Mouse (Mus musculus) adrenal gland, postnatal 10 days (tissue): ENCODE measurements around the gene B3gnt2. TPM values are rescaled to one million over a fixed set of nuclear protein-coding genes. Genes with fewer than 3 reads are reported as not detected.
"Not testable (repeated sequence)": the region's sequence is repeated elsewhere in the genome, so short reads cannot be mapped to it uniquely, and the experiment has no call there.

Experiments used
- DNase-seq: peaks from one replicate; pipeline ENCODE4 v3.0.0; 2021; ENCODE audit warnings: mixed read lengths
- total RNA-seq, 2 experiments: library from RNA; stranded (reverse); gene quantifications; 2 replicates each; pipeline ENCODE4 v1.2.3; 2021

The B3gnt2 gene
- total RNA-seq, 2 experiments from 2014 or later = 30.1 to 36.3 TPM

DNA sequence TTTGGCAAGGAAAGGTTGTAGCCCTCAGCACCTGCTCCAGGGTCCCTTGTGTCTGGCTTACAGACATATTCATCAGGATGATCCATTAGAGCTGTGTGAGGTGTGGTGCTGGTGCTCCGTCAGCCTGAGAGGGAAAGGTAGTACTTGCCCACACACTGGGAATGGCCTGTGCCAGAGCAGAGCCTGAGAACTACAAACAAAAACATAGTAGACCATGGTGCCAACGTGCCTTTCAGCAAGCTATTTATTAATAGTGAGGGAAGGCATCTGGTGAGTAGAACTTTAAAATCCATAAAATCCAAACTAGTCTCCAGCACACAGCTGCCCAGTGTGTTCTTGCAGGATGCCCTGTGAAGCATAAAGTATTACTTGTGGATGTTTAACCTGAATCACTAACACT lies 94.5 kb downstream of the B3gnt2 start:
- DNase-seq = no peak

GRCm38 (mm10) chr11:22765425-22765824 lies 95.3 kb downstream of the B3gnt2 start:
- DNase-seq = no peak

DNA sequence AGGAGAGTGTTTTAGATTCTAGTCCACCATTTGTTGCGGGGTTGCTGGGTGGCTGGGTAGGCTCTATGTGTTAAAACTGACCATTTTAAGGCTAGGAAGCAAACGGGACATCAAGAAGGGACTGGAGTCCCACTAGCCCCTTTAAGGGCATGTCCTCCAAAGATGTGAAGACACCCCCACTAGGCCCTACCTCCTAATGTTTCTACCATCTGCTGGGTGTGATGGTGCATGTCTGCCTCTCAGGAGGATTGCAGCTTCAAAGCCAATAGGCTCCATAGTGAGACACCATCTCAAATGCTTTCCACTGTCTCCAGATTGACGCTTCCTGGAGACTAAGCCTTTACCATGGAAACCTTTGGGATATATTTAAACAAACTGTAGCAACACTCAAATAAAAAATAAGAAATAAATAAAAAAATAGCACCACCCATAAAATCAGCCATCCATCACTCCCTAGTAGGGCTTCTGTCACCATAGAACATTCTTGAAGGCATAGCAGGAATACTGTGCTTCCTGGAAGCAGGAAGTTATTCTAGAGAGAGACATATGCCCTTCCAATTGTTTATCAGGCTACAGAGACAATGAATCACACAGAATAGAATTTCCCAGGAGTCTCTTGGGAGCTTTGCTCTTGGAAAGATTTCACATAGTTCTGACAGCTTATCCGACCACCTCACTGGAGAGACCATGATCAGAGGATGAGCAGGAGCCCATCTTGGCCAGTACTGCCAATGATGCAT lies 97.0 kb downstream of the B3gnt2 start:
- no peak for DNase-seq

DNA sequence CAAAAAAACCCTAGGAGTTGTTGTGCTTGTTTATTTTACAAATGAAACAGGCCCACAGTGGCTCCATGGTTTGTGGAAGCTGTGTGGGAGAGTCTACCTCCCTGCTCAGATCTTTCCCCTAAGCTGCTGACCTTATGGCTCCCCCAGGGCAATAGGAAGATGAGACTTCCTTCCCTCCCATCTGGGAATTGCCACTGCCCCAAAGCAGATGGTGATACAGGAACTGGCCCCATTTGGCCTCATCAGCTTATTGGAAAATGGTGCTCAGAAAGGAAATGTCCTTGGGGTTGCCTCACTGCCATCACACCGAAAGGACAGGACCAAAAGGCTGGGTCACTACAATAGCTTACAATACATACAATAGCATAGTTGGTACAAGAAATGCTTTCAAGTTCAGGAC lies 97.7 kb downstream of the B3gnt2 start:
- DNase-seq = no peak

DNA sequence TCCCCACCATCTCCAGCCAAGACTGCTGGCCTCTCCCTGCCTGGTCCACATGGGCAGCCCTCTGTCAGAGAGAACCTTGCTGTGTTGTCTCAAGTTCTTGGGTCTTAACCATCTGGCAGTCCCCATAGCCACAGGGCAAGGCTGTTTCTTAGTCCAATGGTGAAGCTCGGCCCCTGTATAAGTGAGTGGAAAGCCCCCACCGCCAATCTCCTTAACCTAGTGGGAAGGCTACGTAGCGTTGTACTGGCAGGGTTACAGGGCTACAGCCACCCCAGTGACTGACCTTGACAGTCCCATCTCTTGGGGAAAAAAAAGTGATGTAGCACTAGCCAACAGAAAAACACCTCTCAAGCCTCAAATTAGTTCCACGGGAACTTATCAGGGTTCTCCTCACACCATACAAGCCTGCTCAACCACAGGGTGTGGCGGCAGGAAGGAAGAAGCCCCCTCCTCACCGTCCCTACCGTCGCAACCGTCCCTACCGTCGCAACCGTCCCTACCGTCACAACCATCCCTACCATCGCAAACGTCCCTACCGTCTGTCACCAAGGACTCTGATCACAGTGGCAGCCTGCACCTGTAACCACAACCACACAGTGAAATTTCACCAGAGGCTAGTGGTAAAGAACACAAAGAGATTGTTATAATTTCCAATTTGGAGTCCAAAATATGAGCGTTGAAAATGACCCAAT lies 98.4 kb downstream of the B3gnt2 start:
- no peak for DNase-seq

DNA sequence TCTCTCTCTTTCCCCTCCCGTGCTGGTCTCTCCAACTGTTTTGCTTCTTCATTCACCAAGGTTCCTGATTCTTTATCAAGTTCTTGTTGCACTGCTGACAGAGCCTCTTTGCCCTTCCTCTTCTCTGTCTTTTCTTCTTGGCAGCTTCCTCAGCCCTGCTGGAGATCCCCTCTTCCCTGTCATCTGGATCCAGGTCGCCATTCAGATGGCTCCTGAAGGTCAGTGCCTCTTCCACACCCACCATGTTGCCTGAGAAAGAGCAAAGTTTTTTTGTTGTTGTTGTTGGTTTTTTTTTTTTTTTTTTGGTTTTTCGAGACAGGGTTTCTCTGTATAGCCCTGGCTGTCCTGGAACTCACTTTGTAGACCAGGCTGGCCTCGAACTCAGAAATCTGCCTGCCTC lies 101.0 kb downstream of the B3gnt2 start:
- no peak for DNase-seq

GRCm38 (mm10) chr11:22756168-22756980 lies 104.4 kb downstream of the B3gnt2 start:
- no peak for DNase-seq

DNA sequence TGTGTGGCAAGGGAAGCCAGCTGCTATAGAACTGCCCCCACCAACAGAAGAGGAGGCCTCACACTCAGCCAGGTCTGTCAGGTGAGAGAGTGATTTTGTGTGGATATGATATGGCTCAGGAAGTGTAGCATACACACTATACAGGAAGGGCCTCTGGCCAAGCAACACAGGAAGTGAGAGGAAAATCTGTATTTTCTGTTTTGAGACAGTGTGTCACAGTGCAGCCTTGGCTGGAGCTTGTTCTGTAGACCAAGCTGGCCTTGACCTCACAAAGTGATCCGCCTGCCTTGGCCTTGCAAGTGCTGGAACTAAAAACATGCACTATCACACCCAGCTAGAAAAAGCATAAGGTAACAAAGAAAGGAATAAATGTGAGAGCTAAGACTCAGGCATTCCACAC lies 105.6 kb downstream of the B3gnt2 start:
- peak; percentile 51 for DNase-seq

DNA sequence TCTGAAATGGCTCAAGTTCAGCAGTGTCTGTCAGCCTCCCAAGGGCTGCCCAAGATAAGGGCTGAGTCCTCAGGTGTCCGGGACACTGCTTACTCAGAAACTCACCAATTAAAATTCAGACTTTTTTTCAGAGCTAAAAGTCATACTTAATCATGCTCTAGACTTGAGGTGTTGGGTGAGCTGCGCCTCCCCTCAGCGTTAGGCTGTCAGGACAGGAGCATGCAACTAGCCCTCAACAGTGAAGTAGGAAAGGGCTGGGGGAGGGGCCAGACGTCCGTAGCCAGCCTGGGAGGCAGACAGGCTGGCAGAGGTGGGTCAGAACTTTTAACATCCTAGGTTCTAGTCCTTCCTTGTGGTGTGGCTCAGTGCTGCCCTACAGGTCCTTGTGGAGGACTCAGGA lies 108.2 kb downstream of the B3gnt2 start:
- DNase-seq = no peak

DNA sequence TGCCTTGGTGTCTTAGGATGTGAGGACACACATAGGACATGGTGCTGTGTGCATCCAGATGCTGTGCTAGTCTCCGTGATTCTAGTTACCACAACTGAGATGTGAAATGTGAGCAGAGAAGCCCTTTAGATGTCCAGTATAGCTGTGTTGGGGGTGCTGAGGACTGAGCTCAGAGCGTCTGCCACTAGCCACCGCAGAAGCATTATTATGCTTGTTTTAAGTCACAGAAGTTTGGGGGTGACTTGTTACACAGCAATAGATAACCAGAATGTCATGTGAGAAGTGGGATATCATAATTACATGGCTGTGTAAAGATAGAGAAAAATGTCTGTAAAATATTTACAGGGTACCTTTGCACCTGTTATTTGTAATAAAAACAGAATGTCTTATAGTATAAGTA lies 109.2 kb downstream of the B3gnt2 start:
- no peak for DNase-seq

- no peak for DNase-seq
Measured at GRCm38 (mm10) chr11:22747406-22747805, 113.4 kb downstream of the B3gnt2 start.

GRCm38 (mm10) chr11:22745356-22745755 lies 115.4 kb downstream of the B3gnt2 start:
- DNase-seq = no peak

DNA sequence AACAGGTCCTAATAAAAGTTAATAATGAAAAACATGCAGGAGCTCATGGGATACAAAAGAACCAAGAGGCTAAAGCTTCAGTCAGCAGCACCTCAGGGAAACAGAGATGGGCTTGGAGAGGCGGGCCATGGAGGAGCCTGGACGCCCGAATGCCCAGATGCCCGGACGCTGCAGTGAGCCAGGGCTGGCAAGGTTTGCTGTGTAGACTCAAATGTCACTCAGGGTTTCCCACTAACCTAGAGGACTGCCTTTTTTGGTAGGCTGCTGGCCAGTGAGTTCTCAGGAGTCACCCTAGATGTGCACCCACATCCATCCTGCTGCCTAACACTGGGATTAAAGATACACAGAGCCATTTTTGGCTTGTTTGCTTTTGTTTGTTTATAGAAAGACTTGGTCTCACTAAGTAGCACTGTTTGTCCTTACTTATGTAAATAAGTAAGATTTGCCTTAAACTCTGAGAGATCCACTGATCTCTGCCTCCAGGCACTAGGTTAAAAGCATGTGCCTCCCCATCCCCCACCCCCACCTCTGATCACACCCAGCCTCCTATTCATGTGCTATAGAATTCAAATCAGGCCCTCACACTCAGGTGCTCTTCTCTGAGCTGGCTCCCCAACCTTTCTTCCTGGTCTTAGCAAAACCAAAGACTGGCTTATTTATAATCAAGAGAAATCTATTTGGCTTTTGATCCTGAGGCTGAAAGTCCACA lies 117.0 kb downstream of the B3gnt2 start:
- DNase-seq = no peak

DNA sequence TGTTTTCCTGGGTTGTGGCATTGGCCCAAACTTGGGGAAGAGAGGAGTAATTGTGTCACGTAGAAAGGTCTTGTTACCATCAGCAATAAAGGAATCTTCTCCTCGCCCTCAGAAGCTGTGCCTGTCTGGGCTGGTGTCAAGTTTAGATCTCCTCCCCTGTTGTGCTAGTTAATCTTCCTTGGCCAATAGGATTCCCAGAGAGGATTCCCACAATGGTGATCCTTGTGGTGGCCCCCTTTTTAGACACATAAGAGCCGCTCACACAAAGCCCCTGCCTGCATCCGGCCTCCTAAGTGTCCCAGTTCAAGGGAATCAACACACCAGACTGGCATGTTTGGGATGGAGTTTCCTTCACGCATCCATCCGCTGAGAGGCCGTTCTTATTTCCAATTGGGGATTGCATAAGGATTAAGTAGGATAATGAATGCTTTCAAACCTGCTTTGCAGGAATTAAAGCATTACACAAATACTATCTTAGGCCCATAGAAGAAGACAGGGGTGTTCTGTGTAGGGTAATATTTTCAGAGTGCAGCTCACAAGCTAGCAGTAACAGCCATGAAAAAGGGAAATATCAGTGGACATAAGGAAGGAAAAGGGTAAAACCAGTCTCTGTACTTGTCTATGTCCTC lies 118.6 kb downstream of the B3gnt2 start:
- DNase-seq = no peak

- no peak for DNase-seq
Measured at GRCm38 (mm10) chr11:22741436-22741835, 119.3 kb downstream of the B3gnt2 start.

DNA sequence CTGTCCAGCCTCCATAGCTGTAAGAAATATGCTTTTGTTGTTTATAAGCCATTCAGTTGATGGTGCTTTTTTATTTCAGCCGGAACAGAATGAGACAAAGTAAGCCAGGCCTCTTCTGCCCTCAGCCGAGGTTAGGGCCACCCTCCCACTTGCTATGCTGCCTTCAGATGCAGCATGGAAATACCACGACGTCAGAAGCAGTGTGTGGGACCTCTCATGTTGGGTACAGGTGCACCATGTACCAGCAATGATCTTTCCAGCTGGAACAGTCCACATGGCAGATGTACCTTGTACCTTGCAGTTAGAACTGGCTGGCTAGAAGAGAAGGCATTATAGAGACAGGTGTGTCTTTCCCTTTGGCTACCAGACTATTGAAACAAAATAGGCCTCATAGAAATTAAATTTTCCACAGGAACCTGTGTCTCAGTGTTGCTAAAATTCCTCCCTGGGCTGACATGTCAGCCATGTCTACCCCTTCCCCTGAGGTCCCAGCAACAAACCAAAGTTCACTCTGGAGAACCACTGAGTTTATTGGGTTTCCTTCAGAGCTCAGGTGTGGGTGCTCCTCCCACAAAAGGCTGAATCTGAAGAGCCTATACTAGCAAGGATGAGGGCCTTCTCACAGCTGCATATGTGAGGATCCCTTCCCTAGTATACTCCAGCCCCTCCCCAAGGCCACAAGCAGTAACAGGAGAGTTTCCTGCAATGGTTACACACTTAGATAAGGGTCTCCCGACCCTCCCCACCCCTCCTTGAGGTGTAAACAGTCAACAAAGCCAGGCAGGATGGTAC lies 121.1 kb downstream of the B3gnt2 start:
- no peak for DNase-seq

DNA sequence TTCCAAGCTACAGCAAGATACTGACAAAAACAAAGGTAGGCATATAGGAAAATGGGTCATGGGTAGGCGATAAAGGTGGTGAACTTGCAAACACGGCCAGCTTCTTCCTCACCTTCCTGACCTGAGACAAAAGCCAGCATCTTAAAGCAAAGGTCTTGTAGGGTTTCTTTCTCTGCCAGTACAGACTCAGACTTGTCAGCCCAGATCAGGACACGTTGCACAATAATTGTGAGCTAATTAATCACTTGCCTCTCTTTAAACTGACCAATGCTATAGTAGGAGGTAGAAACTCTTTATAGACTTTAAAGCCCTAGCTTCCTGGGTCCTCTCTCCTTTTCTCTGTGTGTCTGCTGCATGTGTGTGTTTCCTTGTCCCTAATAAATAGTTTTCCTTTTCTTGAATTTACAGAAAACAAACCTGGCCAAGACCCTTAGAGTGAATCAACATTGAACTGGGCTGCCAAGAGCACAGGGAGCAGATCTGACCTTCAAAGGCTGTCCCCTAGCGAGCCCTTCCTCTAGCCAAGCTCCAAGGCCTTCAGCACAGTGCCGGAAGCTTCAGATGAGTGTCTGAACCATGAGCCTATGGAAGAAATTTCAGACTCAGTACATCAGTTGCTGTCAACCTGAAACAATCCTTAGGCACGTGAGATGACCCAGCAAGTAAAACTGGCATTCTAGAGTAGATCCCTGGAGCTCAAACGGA lies 124.1 kb downstream of the B3gnt2 start:
- no peak for DNase-seq

DNA sequence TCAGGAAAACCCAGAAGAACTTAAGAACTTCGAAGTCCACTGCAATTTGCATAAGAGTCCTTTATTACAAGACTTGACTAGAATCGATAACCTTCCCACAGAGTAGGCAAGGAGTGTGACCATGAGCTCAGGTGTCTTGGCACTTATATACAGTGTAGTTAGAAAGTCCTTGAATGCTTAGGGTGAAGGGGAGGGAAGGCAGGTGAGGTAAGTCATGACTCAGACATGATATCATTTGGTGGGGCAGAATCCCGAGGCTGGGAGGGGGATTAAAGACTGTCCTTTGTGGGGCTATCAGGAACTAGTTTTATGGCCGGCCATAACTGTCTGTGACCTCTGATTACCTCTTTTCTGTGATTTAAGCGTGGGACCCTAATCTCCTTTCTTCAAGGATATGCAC lies 125.6 kb downstream of the B3gnt2 start:
- DNase-seq = not testable (repeated sequence)

GRCm38 (mm10) chr11:22733936-22734335 lies 126.8 kb downstream of the B3gnt2 start:
- no peak for DNase-seq

DNA sequence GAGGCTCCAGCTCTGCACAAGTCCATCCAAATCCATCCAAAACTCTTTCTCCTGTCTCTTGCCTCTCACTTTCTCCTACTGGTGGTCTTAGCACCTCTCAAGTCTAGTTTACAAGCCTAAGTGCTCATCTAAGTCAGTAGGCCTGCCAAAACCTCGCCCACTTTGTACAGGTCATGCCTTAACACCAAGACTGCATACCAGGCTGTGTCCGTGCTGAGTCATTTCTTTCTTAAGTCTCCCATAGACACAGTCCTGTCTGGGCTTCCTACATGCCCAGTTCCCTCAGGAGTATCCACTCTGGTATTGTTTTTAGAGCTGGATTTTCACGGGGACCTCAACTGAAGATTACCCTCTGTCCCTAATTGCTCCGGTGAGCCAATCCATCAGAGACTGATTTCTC lies 127.9 kb downstream of the B3gnt2 start:
- no peak for DNase-seq

DNA sequence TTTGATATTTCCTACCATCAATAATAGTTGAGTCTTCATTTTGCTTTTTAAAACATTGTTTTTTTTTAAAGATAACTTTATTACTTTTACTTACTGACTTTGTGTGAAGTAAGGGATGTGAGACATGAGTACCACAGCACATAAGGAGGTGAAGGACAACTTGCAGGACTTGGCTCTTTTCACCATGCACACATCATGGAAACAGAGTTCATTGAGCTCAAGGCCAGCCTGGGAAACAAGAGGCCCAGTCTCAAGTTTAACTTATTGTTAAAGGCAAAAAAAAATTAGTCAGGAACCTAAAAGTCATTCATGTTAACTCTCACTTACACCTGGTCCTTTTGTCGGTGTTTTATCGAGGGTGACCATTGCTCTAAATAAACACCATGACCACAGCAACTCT lies 137.7 kb downstream of the B3gnt2 start:
- DNase-seq = no peak
